Mouse (Mus musculus) lung, postnatal 25 days (tissue): ENCODE measurements around the gene Wdr90.

Experiments used
- DNase-seq: peaks from one replicate; pipeline ENCODE4 v3.0.0; 2022; ENCODE audit warnings: low spot score

The Wdr90 gene

GRCm38 (mm10) chr17:25860832-25861703, at the start of gene Wdr90:
TSS of gene Wdr90 (minus strand) at chr17:25861501.
- peak; percentile 93 for DNase-seq

GRCm38 (mm10) chr17:25907640-25908039, 46.3 kb upstream of the Wdr90 start:
- no peak for DNase-seq

- no peak for DNase-seq
Measured at GRCm38 (mm10) chr17:25903061-25903460, 41.8 kb upstream of the Wdr90 start.

- no peak for DNase-seq
Measured at GRCm38 (mm10) chr17:25900193-25900592, 38.9 kb upstream of the Wdr90 start.

DNA sequence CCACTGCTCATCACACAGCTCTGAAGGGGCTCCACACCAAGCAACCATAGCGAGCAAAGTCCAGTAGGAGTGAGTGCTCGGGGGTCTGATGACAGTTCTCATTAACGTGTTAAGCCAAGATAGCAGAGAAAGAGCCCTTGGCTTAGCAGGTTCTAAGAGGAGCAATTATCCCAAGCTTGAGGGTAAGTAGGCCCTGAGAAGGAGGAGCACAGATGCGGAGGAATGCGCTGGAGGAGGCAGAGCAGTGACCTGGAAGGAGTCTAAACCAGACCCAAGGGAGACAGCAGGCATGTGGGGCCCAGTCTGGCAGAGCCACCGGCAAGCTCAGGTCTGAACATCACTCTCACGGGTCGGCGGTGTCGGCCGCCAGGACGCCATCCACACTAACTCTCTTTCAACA, 34.6 kb upstream of the Wdr90 start:
- no peak for DNase-seq

- DNase-seq: no peak
Measured at GRCm38 (mm10) chr17:25895415-25895814, 34.1 kb upstream of the Wdr90 start.

DNA sequence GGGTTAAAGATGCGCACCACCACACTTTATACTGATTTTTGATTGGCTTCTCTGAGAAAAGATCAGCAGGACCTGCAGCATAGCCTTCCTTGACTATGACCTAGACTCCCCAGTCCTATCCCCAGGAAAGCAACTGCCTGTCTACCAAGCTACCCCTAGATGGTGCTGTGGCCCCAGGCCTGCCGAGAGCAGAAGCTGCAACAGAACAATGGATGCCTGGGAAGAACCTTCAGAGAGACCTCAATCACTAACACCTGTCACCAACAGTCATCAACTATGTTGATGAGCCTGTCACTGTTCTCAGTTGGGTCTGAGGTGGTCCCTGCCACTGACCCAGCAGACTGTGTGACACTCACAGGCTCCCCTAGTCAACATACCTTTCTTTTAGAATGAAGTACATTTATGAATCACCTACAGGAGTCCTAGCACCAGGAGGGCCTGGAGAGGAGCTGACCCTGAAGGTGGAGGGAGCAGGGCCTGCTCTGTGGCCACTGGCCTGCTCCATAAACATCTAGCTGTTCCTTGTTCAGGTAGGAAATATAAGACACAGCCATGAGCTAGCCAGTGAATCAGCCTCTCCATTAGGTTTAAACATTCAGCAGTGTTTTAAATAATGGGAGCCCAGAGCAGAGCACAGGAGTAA, 32.8 kb upstream of the Wdr90 start:
- DNase-seq: peak; percentile 78

DNA sequence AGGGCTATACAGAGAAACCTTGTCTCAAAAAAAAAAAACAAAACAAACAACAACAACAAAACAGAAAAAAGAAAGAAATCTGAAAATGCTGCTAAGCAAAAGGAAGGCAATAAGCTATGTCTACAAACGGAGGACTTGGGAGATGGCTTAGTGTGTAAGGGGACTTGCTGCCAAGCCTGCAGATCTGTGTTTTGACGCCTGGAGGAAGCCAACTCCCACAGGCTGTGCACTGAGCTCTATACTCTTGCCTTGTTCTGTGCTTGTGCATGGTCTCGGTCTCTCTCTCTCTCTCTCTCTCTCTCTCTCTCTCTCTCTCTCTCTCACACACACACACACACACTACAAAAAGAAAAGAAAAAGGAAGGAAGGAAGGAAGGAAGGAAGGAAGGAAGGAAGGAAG, 27.5 kb upstream of the Wdr90 start:
- no peak for DNase-seq

GRCm38 (mm10) chr17:25887467-25887866, 26.2 kb upstream of the Wdr90 start:
- DNase-seq: peak; percentile 44

GRCm38 (mm10) chr17:25886806-25887205, 25.5 kb upstream of the Wdr90 start:
- no peak for DNase-seq

- no peak for DNase-seq
Measured at GRCm38 (mm10) chr17:25885636-25886035, 24.3 kb upstream of the Wdr90 start.

- no peak for DNase-seq
Measured at GRCm38 (mm10) chr17:25883824-25884223, 22.5 kb upstream of the Wdr90 start.

- DNase-seq: no peak
Measured at GRCm38 (mm10) chr17:25883268-25883667, 22.0 kb upstream of the Wdr90 start.

DNA sequence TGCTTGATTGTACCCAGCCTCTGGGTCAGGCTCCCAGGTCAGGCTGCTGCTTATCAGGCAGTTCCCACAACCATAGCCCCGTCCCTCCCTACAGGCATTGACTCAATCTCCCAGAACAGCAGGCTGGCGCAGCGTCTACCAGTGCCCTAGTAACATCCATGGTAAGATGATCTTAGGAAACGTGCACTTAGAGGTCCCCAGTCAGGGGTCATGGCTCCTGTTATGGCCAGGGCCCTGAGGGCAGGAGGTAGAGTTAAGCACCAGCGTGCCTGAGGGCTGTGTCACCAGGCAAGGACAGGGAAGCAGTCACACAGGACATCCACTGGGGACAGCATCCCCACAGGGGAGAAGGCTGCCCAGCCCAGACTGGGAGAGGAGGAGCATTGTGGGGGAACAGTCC, 21.0 kb upstream of the Wdr90 start:
- DNase-seq: no peak

DNA sequence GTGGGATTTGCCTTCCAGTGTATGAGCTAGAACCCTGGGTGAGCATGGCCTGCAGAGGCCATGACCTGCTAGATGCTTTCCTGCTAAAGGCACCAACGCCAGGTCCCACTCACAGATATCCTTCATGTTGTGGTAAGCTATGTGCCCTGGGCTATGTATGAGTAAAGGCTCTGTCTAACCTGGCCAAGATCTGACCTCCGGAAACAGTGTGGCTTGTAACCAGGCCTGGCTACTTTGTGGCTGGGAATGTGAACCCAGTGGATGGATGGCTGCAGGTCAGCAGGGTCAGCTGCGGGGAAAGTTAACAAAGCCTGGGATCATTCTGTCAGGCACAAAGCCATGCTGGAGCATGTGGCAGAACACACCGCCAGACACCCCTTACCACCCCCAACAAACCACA, 20.4 kb upstream of the Wdr90 start:
- no peak for DNase-seq

GRCm38 (mm10) chr17:25880913-25881641, 19.8 kb upstream of the Wdr90 start:
- DNase-seq: no peak

DNA sequence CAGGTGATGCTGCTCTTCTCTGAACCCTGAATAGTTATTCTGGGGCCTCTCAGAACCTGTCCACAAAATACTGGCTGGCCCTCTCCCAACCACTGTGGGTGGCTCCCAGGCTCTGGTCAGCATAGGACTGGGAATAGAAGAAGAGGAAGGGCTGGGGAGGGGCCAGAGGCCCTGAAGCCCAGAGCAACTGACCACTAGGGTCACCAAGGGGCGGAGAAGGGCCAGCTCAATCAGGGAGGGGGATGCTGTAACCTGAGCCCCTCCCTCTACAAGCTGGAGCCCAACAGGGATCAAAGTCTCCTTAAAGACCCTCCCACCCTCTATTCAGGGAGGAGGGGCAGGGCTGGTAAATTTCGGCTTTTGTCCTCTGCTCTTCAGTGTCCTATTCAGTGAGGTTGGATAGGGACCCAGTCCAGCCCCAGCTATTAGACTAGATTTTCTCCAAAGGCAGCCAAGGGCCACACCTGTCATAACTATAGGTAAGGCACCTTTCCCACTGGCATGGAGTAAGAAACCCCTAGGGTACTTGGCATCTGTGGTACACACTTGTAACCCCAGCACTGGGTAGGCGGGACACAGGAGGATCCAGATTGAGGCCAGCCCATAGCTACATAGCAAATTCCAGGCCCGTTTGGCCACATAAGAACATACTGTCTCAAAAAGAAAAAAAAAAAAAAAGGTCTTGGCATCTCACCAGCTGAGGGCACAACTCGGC, 19.1 kb upstream of the Wdr90 start, which contains the start of gene Wfikkn1:
Gene Wfikkn1 (minus strand): TSS at position 663 of the 715 bp plus-strand sequence.
- no peak for DNase-seq

GRCm38 (mm10) chr17:25879750-25880149, 18.4 kb upstream of the Wdr90 start:
- no peak for DNase-seq

- DNase-seq: no peak
Measured at GRCm38 (mm10) chr17:25879261-25879660, 18.0 kb upstream of the Wdr90 start.

- DNase-seq: no peak
Measured at GRCm38 (mm10) chr17:25878611-25879180, 17.4 kb upstream of the Wdr90 start.

- DNase-seq: no peak
Measured at GRCm38 (mm10) chr17:25877741-25878610, 16.7 kb upstream of the Wdr90 start.
